Mouse (Mus musculus) heart, postnatal 0 days (tissue): ENCODE data around the gene Hist1h4d. TPM values are rescaled to one million over a fixed set of nuclear protein-coding genes. Genes with fewer than 3 reads are reported as not detected.
"Not testable (repeated sequence)": the region's sequence is repeated elsewhere in the genome, so short reads cannot be mapped to it uniquely, and the experiment has no call there.

Experiments
- ATAC-seq: fragments of 200-750 bp; cut with Nextera tagmentation; 2 replicates; pipeline ENCODE4 v1.8.0; 2017; ENCODE audit warnings: low read depth, moderate number of reproducible peaks, moderate library complexity; ENCODE audit not compliant: insufficient read depth
- DNase-seq: peaks from one replicate; pipeline ENCODE4 v3.0.0-alpha.2; 2016; ENCODE audit warnings: low spot score
- H3K27ac ChIP-seq: fragments of 300-500 bp; sonication (generic); 2 replicates; pipeline ENCODE4 v1.5.1; 2014; ENCODE audit warnings: low read depth, mild to moderate bottlenecking
- H3K27me3 ChIP-seq: fragments of 300-500 bp; sonication (generic); 2 replicates; pipeline ENCODE4 v1.6.1; 2014; ENCODE audit warnings: low read length, mixed read lengths; ENCODE audit not compliant: control insufficient read depth, insufficient read depth
- H3K36me3 ChIP-seq: fragments of 300-500 bp; sonication (generic); replicated peaks from 2 replicates; pipeline ENCODE4 v1.6.1; 2014; ENCODE audit warnings: low read length, mixed read lengths; ENCODE audit not compliant: control insufficient read depth, insufficient read depth
- H3K4me1 ChIP-seq: fragments of 300-500 bp; sonication (generic); 2 replicates; pipeline ENCODE4 v1.6.1; 2014; ENCODE audit warnings: antibody characterized with exemption; ENCODE audit not compliant: control insufficient read depth, insufficient read depth
- H3K4me2 ChIP-seq: fragments of 300-500 bp; sonication (generic); 2 replicates; pipeline ENCODE4 v1.6.1; 2014; ENCODE audit warnings: low read depth, mild to moderate bottlenecking, low read length, moderate library complexity
- H3K4me3 ChIP-seq: fragments of 300-500 bp; sonication (generic); 2 replicates; pipeline ENCODE4 v1.5.1; 2014; ENCODE audit warnings: low read depth, low read length
- H3K9ac ChIP-seq: fragments of 300-500 bp; sonication (generic); replicated peaks from 2 replicates; pipeline ENCODE4 v1.6.1; 2014; ENCODE audit warnings: low read depth, low read length, mixed read lengths
- H3K9me3 ChIP-seq: fragments of 300-500 bp; sonication (generic); replicated peaks from 2 replicates; pipeline ENCODE4 v1.6.1; 2016; ENCODE audit warnings: low read length; ENCODE audit not compliant: control insufficient read depth
- CTCF ChIP-seq: IDR thresholded peaks from 2 replicates; pipeline ENCODE4 v1.5.1; 2016; ENCODE audit warnings: antibody characterized with exemption, control low read depth, low read depth
- EP300 ChIP-seq: IDR thresholded peaks from 2 replicates; pipeline ENCODE4 v1.6.1; 2016; ENCODE audit warnings: antibody characterized with exemption, low read depth
- WGBS: fragments of 180-500 bp; shearing (Covaris S2); extraction: QIAGEN DNeasy Blood & Tissue Kit; methylation state at CpG from one replicate; pipeline ENCODE4 v1.1.7; 2014; 5-methylcytosine and 5-hydroxymethylcytosine counted together
- polyA plus RNA-seq: library from polyadenylated mRNA; unstranded; fragments of >200 nt; fragmentation: Nextera tagmentation; extraction: Ambion mirVana; gene quantifications from 2 replicates; pipeline ENCODE4 v1.2.1, GENCODE M21; 2015
- total RNA-seq: library from RNA; depleted of rRNA; stranded (reverse); fragments of >200 nt; gene quantifications from 2 replicates; pipeline ENCODE4 v1.2.3, GENCODE M21; 2014; ENCODE audit warnings: low replicate concordance

Hist1h4d gene
- total and polyA plus RNA-seq, 2 experiments from 2014 or later: 18.8 to 1,649 TPM

DNA sequence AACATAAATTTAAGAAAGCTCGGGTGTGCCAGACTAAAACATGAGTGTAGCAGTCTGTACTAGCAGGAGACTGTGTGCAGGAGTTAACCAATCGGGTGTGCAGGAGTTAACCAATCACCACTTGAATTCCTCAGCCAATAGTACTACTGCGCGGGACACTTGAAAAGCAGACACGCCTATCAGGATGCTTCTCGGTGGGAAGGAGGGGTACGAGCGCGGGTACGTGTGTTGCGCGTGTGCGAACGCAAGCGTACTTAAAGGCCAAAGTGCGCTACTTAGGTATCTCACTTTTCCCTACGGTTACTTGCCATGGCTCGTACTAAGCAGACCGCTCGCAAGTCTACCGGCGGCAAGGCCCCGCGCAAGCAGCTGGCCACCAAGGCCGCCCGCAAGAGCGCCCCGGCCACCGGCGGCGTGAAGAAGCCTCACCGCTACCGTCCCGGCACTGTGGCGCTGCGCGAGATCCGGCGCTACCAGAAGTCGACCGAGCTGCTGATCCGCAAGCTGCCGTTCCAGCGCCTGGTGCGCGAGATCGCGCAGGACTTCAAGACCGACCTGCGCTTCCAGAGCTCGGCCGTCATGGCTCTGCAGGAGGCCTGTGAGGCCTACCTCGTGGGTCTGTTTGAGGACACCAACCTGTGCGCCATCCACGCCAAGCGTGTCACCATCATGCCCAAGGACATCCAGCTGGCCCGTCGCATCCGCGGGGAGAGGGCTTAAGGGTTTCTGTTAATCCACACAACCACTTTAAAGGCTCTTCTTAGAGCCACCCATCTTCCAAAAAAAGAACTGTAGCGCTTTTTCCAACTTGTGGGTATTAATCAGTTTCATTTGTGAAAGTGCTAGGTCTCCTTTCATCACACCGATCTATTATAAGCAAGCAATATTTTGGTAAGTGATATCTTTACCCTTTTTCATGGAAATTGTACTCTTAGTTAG is 46.0 kb upstream of the Hist1h4d start, which contains the start of gene Hist1h3g:
Gene Hist1h3g, plus strand, starts transcription at position 286 of the 939 bp plus-strand sequence.
- Histone ChIP-seq H3K27ac (peak within 1 kb of the TSS; percentile 100), H3K9ac (peak within 1 kb of the TSS; percentile 59), H3K4me3 (peak within 1 kb of the TSS; percentile 60), H3K4me2 (peak within 1 kb of the TSS; percentile 79), H3K4me1 (peaks cover 12% of the 10 kb centered on the region)
- H3K27me3 ChIP-seq, H3K9me3 ChIP-seq, H3K36me3 ChIP-seq: not testable (repeated sequence)
- peak; percentile 78 for ATAC-seq
- peak; percentile 95 for DNase-seq
- peak; percentile 43; the same call in 1 of the 2 replicates for TF ChIP-seq EP300
- 1% methylated on average over 47 of the region's 62 CpGs for WGBS

DNA sequence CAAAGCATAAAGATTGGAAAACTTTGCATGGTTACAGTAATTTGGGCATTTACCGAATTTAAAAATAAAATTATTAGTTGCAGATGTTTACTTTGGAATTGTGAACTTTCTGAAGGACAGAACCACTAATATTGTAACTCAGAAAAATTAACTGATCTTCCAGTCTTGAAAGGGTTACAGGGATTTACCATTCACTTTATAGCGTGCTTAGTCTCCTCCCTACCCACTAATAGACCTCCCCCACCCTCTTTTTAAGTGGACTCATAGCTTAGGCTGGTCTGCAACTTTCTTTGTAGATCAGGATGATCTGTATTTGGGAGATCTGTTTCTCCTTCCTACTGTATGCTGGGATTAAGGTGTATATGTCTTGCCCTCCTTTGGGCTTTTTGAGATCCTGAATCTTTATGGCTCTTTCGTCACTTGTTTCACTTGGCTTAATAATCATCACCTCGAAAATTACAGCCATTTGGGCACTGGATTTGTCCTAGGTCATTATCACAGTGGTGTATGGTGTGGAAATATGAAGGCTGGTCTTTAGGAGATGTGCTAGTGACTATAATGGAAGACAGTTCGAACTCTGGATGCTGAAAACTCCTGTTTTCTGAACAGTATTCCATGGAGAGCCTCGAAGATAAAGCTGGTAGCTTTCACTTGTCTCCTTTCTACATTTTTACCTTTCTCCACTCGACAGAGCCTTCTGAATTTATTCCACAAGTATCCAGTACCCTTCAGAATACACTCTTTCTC is 45.1 kb upstream of the Hist1h4d start:
- ATAC-seq (no peak), DNase-seq (no peak)
- peak overlapping the region; percentile 60 for H3K4me3 ChIP-seq
- 20% methylated on average over 7 of the region's 7 CpGs for WGBS
- no peaks in the 10 kb centered on the region for H3K36me3 ChIP-seq
- 0 out of 2 replicates have a peak overlapping the region, but pooled peaks have one; percentile 21 for H3K27ac ChIP-seq
- H3K27me3 ChIP-seq: no peaks in the 10 kb centered on the region
- H3K9me3 ChIP-seq: no peaks in the 10 kb centered on the region
- TF ChIP-seq EP300 (no peak), CTCF (no peak)
- H3K4me1 ChIP-seq: peaks cover 12% of the 10 kb centered on the region
- H3K4me2 ChIP-seq: peak overlapping the region; percentile 79
- H3K9ac ChIP-seq: peak overlapping the region; percentile 52; the same call in 1 of the 2 replicates

DNA sequence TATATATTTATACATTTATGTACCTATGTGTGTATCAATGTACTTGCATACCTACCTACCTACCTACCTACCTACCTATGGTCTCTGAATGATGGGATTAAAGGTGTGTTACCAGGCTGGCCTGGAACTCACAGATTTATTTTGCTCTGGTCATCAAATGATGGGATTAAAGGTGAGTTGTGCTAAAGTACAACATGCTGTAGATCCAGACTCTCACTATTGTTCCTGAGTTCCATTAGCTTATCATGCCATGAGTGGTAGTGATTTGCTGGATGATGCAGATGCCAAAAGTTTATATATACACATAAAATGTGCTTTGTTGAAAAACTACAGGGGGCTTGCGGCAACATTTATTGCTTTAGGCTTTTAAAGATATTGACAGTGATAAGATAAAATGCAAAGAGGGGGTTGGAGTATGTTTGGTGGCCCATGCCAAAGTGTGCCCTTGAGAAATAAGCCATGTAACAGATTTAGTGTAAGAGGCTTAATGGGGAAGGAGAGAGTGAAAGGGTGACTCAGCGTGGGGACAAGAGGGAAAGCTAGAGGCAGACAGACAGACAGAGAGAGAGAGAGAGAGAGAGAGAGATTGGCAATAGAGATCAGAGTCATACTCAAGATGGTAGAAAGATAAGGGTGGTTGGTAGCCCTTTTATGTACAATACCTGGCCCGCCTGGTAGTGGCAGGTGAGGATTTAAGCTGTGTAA is 44.2 kb upstream of the Hist1h4d start:
- no peaks in the 10 kb centered on the region for H3K9me3 ChIP-seq
- H3K27ac ChIP-seq: no peak overlapping the region
- no peak for TF ChIP-seq CTCF
- TF ChIP-seq EP300: no peak
- H3K27me3 ChIP-seq: no peaks in the 10 kb centered on the region
- peak overlapping the region; percentile 79; the same call in 1 of the 2 replicates for H3K4me2 ChIP-seq
- WGBS: 73% methylated on average over 3 of the region's 3 CpGs
- H3K36me3 ChIP-seq: no peaks in the 10 kb centered on the region
- peaks cover 9% of the 10 kb centered on the region for H3K4me1 ChIP-seq
- ATAC-seq (no peak), DNase-seq (no peak)
- no peak overlapping the region for H3K4me3 ChIP-seq
- no peak overlapping the region for H3K9ac ChIP-seq

DNA sequence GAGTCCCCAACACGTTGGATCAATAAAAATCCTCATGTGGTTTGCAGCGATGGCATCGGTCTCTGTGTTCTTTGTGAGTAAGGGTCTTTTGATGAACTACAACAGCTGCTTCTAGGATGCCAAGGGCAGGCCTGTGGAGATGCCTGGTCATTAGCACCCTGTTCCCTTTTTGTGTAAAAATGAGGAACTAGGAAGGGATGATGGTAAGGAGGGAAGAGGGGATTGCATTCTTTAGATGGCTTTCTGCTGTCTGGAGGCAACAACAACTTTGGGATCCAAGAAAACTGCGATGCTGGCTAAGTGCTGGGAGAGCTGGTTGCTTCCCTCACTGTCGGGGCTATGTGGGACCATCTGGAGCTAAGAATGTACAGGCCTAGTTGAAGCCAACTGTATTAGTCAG is 43.1 kb upstream of the Hist1h4d start:
- DNase-seq: no peak

DNA sequence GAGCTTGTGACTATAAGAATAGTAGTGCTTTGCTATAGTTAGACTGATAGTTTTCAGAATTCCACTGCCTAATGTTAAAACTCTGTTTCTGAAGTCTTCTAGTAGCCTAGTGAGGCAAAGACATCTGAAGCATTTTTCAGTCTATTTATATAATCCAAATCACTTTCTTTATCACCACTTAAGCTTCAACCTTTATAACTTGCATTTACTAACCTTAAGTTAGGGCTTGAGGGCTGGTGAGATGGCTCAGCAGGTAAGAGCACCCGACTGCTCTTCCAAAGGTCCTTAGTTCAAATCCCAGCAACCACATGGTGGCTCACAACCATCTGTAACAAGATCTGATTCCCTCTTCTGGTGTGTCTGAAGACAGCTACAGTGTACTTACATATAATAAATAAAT is 41.6 kb upstream of the Hist1h4d start:
- not testable (repeated sequence) for H3K4me2 ChIP-seq, H3K4me3 ChIP-seq, H3K9me3 ChIP-seq, DNase-seq, H3K36me3 ChIP-seq, H3K27ac ChIP-seq, H3K9ac ChIP-seq, ATAC-seq, H3K4me1 ChIP-seq, H3K27me3 ChIP-seq
- 58% methylated on average over 1 of the region's 1 CpGs for WGBS

More for the DNA sequence above, 43.1 kb upstream of the Hist1h4d start:
- H3K4me3 ChIP-seq: no peak overlapping the region
- H3K4me2 ChIP-seq: no peak overlapping the region
- no peak for TF ChIP-seq EP300
- no peak for TF ChIP-seq CTCF
- no peaks in the 10 kb centered on the region for H3K27me3 ChIP-seq
- no peaks in the 10 kb centered on the region for H3K36me3 ChIP-seq
- peaks cover 6% of the 10 kb centered on the region; the same call in 1 of the 2 replicates for H3K4me1 ChIP-seq
- WGBS: 82% methylated on average over 5 of the region's 5 CpGs
- no peak overlapping the region for H3K27ac ChIP-seq
- H3K9ac ChIP-seq: no peak overlapping the region
- H3K9me3 ChIP-seq: no peaks in the 10 kb centered on the region
- no peak for ATAC-seq
